Mouse (Mus musculus) A20 (cell line): ENCODE data around the gene Cypt12.

ENCODE experiments used
- DNase-seq: peaks from one replicate; pipeline ENCODE4 v3.0.0-alpha.2; 2011; ENCODE audit warnings: low read depth, low spot score

The Cypt12 gene

DNA sequence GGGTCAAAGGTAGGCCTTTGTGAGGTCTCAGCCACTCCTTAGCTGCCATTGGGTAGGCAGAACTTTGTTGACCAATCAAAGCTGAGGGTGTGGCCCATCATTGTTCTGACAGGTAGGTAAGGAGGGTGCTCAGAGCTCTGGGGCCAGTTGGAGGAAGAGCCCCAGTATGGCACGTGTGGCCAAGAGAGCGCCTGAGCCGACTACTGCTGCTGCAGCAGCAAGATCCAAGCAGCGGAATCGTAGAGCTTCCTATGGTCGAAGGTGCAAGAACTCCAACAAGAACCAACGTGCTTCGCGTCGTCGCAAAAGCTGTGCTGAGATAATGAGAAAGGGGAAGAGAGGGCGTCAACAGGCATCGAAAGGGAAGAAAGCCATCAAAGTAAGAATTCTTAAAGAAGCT, at the start of gene Cypt12:
Cypt12 (plus strand) TSS at position 112 of the 400 bp plus-strand sequence.
- no peak for DNase-seq

DNA sequence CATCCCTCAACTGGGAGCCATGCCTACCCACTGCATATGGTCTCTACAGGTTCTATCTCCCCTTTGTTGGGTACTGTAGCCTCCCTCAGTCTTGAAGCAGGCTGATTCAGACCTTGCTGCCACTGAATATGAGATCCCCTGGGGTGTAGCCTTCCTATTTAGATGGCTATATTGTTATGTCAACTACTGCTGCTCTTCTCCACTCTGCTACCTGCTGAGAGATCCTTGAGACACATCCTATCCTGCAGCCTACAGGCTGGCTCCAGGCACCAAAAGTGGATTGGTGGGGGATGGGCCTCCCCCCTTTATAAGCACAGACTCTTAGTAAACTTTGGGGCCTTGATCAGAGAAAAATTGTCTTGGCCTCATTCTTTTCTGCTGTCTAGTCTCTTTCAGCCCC, 34.4 kb upstream of the Cypt12 start:
- no peak for DNase-seq

DNA sequence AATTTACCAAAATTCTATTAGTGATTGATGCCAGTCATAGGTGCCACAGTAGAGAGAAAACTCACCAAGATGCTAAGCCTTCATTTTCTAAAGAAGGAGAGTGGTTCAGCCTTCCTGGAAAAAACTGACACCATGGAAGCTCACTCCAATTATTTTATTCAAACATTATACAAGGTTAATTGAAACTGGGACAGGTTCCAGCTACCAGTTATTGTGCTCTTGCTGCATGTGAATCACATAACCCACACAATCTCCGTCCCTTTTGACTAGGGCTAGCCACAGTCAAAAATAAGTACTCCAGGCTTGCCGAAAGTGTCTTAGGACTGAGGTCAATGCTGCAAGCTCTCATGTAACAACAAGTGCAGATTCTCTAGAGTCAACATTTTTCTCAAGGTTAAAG, 8.0 kb upstream of the Cypt12 start:
- DNase-seq = no peak
